Mouse (Mus musculus) intestine, embryonic 14.5 days (tissue): ENCODE results near the gene H2-Q10. TPM values are rescaled to one million over a fixed set of nuclear protein-coding genes. Genes with fewer than 3 reads are reported as not detected.
A peak's percentile ranks its signal among the peaks of the same experiment; 100 is the strongest.
"Not testable (repeated sequence)": the region's sequence is repeated elsewhere in the genome, so short reads cannot be mapped to it uniquely, and the experiment has no call there.

Experiments
- ATAC-seq: fragments of 200-750 bp; cut with Nextera tagmentation; replicated peaks from 2 replicates; pipeline ENCODE4 v1.8.0; 2017; ENCODE audit warnings: low read depth, moderate number of reproducible peaks, moderate TSS enrichment, moderate library complexity; ENCODE audit not compliant: low FRiP score, low TSS enrichment
- DNase-seq: peaks from one replicate; pipeline ENCODE4 v3.0.0-alpha.2; 2018; ENCODE audit warnings: low spot score
- H3K27ac ChIP-seq: fragments of 300-500 bp; sonication (generic); 2 replicates; pipeline ENCODE4 v1.5.1; 2014; ENCODE audit warnings: low read depth, mild to moderate bottlenecking, control low read depth
- H3K27me3 ChIP-seq: fragments of 300-500 bp; sonication (generic); replicated peaks from 2 replicates; pipeline ENCODE4 v1.6.1; 2014; ENCODE audit warnings: low read length, control low read depth; ENCODE audit not compliant: control insufficient read depth, insufficient read depth
- H3K36me3 ChIP-seq: fragments of 300-500 bp; sonication (generic); 2 replicates; pipeline ENCODE4 v1.6.1; 2014; ENCODE audit warnings: low read length, control low read depth; ENCODE audit not compliant: control insufficient read depth, insufficient read depth
- H3K4me1 ChIP-seq: fragments of 300-500 bp; sonication (generic); replicated peaks from 2 replicates; pipeline ENCODE4 v1.6.1; 2014; ENCODE audit warnings: low read length, control low read depth, mixed read lengths; ENCODE audit not compliant: control insufficient read depth, insufficient read depth
- H3K4me2 ChIP-seq: fragments of 300-500 bp; sonication (generic); 2 replicates; pipeline ENCODE4 v1.6.1; 2014; ENCODE audit warnings: low read length
- H3K4me3 ChIP-seq: fragments of 300-500 bp; sonication (generic); 2 replicates; pipeline ENCODE4 v1.5.1; 2014; ENCODE audit warnings: low read depth, low read length, control low read depth, mixed read lengths
- H3K9ac ChIP-seq: fragments of 300-500 bp; sonication (generic); 2 replicates; pipeline ENCODE4 v1.6.1; 2014; ENCODE audit warnings: mild to moderate bottlenecking, low read length
- H3K9me3 ChIP-seq: fragments of 300-500 bp; sonication (generic); 2 replicates; pipeline ENCODE4 v1.6.1; 2016; ENCODE audit warnings: low read length, control low read depth; ENCODE audit not compliant: control insufficient read depth
- WGBS: fragments of 180-500 bp; shearing (Covaris S2); extraction: QIAGEN DNeasy Blood & Tissue Kit; methylation state at CpG from one replicate; pipeline ENCODE4 v1.1.7; 2014; 5-methylcytosine and 5-hydroxymethylcytosine counted together
- polyA plus RNA-seq: library from polyadenylated mRNA; unstranded; fragments of >200 nt; fragmentation: Nextera tagmentation; extraction: Ambion mirVana; gene quantifications from 2 replicates; pipeline ENCODE4 v1.2.1, GENCODE M21; 2014

H2-Q10 gene
- polyA plus RNA-seq, result 6.3 and 10.0 TPM in 2 replicates

- ATAC-seq, result no peak
- Histone ChIP-seq H3K4me2 (peak within 1 kb of the TSS; percentile 80), H3K9ac (peak within 1 kb of the TSS; percentile 16), H3K9me3 (no peaks in the 10 kb centered on the region), H3K36me3 (no peaks in the 10 kb centered on the region), H3K27ac (no peak within 1 kb of the TSS), H3K4me1 (no peaks in the 10 kb centered on the region), H3K4me3 (peak within 1 kb of the TSS; percentile 41), H3K27me3 (peaks cover 23% of the 10 kb centered on the region)
- peak; percentile 57 for DNase-seq
- WGBS, result under 1% methylated on average over 70 of the region's 80 CpGs
Measured at GRCm38 (mm10) chr17:35469842-35470751, at the start of gene H2-Q10. TSS of gene H2-Q10 (plus strand) at chr17:35470089.

GRCm38 (mm10) chr17:35420206-35420810, 49.6 kb upstream of the H2-Q10 start:
- not testable (repeated sequence) for ATAC-seq, H3K4me3 ChIP-seq, H3K27me3 ChIP-seq, H3K9me3 ChIP-seq, H3K4me2 ChIP-seq, H3K4me1 ChIP-seq, H3K9ac ChIP-seq, H3K36me3 ChIP-seq, H3K27ac ChIP-seq
- DNase-seq, result peak; percentile 83
- WGBS, result 15% methylated on average over 11 of the region's 11 CpGs

GRCm38 (mm10) chr17:35421331-35421730, 48.6 kb upstream of the H2-Q10 start:
- H3K36me3 ChIP-seq, H3K27me3 ChIP-seq, H3K9me3 ChIP-seq, H3K9ac ChIP-seq, H3K4me1 ChIP-seq, DNase-seq, H3K4me3 ChIP-seq, H3K4me2 ChIP-seq, ATAC-seq, H3K27ac ChIP-seq: not testable (repeated sequence)
- WGBS, result 82% methylated on average over 4 of the region's 4 CpGs

DNA sequence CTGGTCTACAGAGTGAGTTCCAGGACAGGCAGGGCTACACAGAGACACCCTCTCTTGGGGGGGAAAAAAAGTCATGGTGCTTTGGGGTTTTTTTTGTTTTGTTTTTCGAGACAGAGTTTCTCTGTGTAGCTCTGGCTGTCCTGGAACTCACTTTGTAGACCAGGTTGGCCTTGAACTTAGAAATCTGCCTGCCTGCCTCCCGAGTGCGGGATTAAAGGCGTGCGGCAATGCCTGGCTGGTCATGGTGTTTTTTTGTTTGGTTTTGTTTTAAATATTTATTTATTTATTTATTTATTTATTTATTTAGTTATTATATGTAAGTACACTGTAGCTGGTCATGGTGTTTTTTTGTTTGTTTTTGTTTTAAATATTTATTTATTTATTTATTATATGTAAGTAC, 47.5 kb upstream of the H2-Q10 start:
- not testable (repeated sequence) for H3K4me3 ChIP-seq, H3K36me3 ChIP-seq, H3K4me1 ChIP-seq, H3K4me2 ChIP-seq, H3K27me3 ChIP-seq, DNase-seq, H3K27ac ChIP-seq, H3K9ac ChIP-seq, H3K9me3 ChIP-seq, ATAC-seq
- 89% methylated on average over 5 of the region's 5 CpGs for WGBS

DNA sequence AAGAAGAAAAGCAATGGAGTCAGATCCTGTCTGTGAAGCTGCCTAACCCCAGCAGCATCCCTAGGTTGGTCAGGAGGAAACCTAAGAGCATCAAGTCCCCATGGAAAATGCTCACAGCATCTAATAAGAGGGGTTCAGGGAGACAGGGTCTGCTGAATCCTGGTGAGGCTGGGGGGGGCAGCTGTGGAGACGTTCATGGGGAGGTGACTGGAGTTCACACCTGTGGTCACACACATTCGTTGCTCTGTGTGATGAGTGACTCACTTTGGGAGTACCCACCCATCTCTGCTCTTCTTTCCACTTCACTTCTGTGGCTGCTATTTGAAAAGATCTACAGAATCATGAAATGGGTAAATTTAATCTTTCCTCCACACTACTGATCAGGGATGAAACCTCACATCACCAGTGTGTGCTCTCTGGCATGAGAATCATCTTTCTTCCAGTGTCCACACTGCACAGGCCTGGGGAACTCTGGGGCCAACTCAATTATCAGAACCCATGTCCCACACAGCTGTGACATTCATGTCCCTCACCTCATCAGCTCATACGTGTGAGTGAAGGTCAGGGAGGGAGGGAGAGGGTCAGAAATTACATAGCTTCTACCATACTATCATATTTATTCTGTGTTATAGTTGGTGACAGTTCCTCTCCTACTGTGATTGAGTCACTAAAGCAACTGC, 46.6 kb upstream of the H2-Q10 start:
- H3K9me3 ChIP-seq, ATAC-seq, H3K4me1 ChIP-seq, H3K27ac ChIP-seq, H3K27me3 ChIP-seq, DNase-seq, H3K36me3 ChIP-seq, H3K9ac ChIP-seq, H3K4me3 ChIP-seq, H3K4me2 ChIP-seq: not testable (repeated sequence)
- WGBS, result 71% methylated on average over 3 of the region's 3 CpGs

GRCm38 (mm10) chr17:35424106-35424505, 45.8 kb upstream of the H2-Q10 start:
- H3K4me1 ChIP-seq, H3K36me3 ChIP-seq, H3K4me2 ChIP-seq, DNase-seq, H3K9ac ChIP-seq, H3K9me3 ChIP-seq, H3K27ac ChIP-seq, H3K27me3 ChIP-seq, ATAC-seq, H3K4me3 ChIP-seq: not testable (repeated sequence)
- WGBS, result 82% methylated on average over 3 of the region's 3 CpGs

DNA sequence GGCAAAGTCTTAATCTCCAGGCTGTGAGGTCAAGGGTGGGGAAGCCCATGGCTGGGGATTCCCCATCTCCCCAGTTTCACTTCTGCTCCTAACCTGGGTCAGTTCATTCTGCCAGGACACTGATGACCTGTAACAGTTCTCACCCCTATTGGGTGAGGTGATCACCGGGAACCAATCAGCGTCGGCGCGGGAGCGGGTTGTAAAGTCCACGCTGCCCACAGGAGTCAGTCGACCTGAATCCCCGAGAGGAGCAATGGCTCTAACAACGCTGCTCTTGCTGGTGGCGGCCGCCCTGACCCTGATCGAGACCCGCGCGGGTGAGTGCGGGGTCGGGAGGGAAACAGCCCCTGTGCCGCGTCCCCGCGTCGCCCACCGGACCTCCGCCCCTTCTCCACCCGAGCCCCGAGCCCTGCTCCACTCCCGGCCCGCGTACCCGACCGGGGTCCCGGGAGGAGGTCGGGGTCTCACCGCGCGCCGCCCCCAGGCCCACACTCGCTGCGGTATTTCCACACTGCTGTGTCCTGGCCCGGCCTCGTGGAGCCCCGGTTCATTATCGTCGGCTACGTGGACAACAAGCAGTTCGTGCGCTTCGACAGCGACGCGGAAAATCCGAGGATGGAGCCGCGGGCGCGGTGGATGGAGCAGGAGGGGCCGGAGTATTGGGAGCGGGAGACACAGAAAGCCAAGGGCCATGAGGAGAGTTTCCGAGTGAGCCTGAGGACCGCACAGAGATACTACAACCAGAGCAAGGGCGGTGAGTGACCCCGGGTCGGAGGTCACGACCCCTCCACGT, 45.1 kb upstream of the H2-Q10 start, which contains the start of gene H2-Q6:
H2-Q6 (plus strand) TSS at position 227 of the 793 bp plus-strand sequence.
- Histone ChIP-seq H3K4me2 (peak within 1 kb of the TSS; percentile 61), H3K4me3 (peak within 1 kb of the TSS; percentile 33)
- H3K27ac ChIP-seq, H3K36me3 ChIP-seq, H3K27me3 ChIP-seq, H3K9me3 ChIP-seq, H3K4me1 ChIP-seq, H3K9ac ChIP-seq: not testable (repeated sequence)
- 3% methylated on average over 53 of the region's 66 CpGs for WGBS
- DNase-seq, result peak; percentile 70
- peak; percentile 68 for ATAC-seq

GRCm38 (mm10) chr17:35425474-35425873, 44.4 kb upstream of the H2-Q10 start:
- not testable (repeated sequence) for H3K27ac ChIP-seq, H3K4me3 ChIP-seq, H3K9ac ChIP-seq, H3K36me3 ChIP-seq, H3K27me3 ChIP-seq, H3K9me3 ChIP-seq, H3K4me1 ChIP-seq
- ATAC-seq, result 0 out of 2 replicates have a peak, but pooled peaks have one; percentile 17
- peak; percentile 67 for DNase-seq
- WGBS, result 13% methylated on average over 28 of the region's 28 CpGs
- H3K4me2 ChIP-seq, result peak overlapping the region; percentile 61
